Mouse (Mus musculus): ENCODE results near the gene Edn1. TPM values are rescaled to one million over a fixed set of nuclear protein-coding genes. Genes with fewer than 3 reads are reported as not detected.
A peak's percentile ranks its signal among the peaks of the same experiment; 100 is the strongest.

The Edn1 gene
- total and polyA plus RNA-seq, 3 experiments, result not detected

- H3K27me3 ChIP-seq (replicated peaks), result peaks cover 36% of the 10 kb centered on the region
- in situ Hi-C loops (cut with MboI; ENCODE audit: low pct_ligation_motif_present, low pct_unique_long_range_greater_than_20kb, low sequenced_read_pairs), result loop anchor here (5.0 to 10.0 kb wide), 4 partner anchors 97 to 657 kb away; no protein-coding TSS in a partner anchor
Observed at GRCm38 (mm10) chr13:42301961-42302861, 935 bp downstream of the Edn1 start.

GRCm38 (mm10) chr13:42303180-42303929 is 2.1 kb downstream of the Edn1 start:
- peaks cover 0 to 24% of the 10 kb centered on the region in 2 experiments; a peak in 2 of 4 replicates for H3K4me1 ChIP-seq (ENCODE audit: control insufficient read depth in 1 of 2, insufficient read depth in 2 of 2)
- no peaks in the 10 kb centered on the region for H3K9me3 ChIP-seq (replicated peaks; ENCODE audit: low read length)
- H3K36me3 ChIP-seq (replicated peaks in 1 of 2; ENCODE audit: control insufficient read depth in 1 of 2, insufficient read depth in 1 of 2, low read length in 1 of 2), result no peaks in the 10 kb centered on the region
- in situ Hi-C loops (cut with MboI; ENCODE audit: low pct_ligation_motif_present, low pct_unique_long_range_greater_than_20kb, low sequenced_read_pairs), result loop anchor here (5.0 to 10.0 kb wide), 4 partner anchors 99 to 659 kb away; no protein-coding TSS in a partner anchor
- H3K4me3 ChIP-seq (replicated peaks in 1 of 3; ENCODE audit: low read depth in 2 of 3, low read length in 2 of 3, poor library complexity in 1 of 3), result no peak overlapping the region
- TF ChIP-seq RAD21 (IDR thresholded peaks at IDR 0.05; ENCODE audit: low read depth, low read length) (peak; percentile 68), IRF4 (IDR thresholded peaks at IDR 0.05; ENCODE audit: low read depth, low read length) (no peak), CTCF (conservative IDR thresholded peaks at IDR 0.05 in 1 of 2, IDR thresholded peaks at IDR 0.05 in 1 of 2; ENCODE audit: low read depth in 2 of 2, low read length in 2 of 2) (peak in 1 of 2 experiments; percentile 60; a peak in 2 of 4 replicates), SMC3 (IDR thresholded peaks at IDR 0.05; ENCODE audit: low read depth, low read length) (peak; percentile 42)
- H3K27ac ChIP-seq (ENCODE audit: insufficient read depth, low read depth), result no peak overlapping the region
- dilution Hi-C loops (cut with MboI; ENCODE audit: extremely low pct_ligation_motif_present, extremely low pct_unique_long_range_greater_than_20kb, low sequenced_read_pairs), result no loop called here
- no peak for DNase-seq (ENCODE audit: extremely low read depth)
- no peak overlapping the region for H3K9ac ChIP-seq (ENCODE audit: insufficient read depth, low read depth)
- H3K27me3 ChIP-seq (replicated peaks), result peaks cover 38% of the 10 kb centered on the region
- H3K4me2 ChIP-seq (ENCODE audit: insufficient read depth, low read depth, poor library complexity, severe bottlenecking), result no peak overlapping the region
- no peaks in the 10 kb centered on the region for H3K79me2 ChIP-seq (replicated peaks; ENCODE audit: control insufficient read depth, extremely low read depth, insufficient read depth, poor library complexity, severe bottlenecking)

More at GRCm38 (mm10) chr13:42301961-42302861, 935 bp downstream of the Edn1 start:
- Histone ChIP-seq H3K4me3 (replicated peaks in 1 of 3; ENCODE audit: low read depth in 2 of 3, low read length in 2 of 3, poor library complexity in 1 of 3) (peak overlapping the region; percentile 22 to 46 (median 42)), H3K27ac (ENCODE audit: insufficient read depth, low read depth) (no peak overlapping the region), H3K9me3 (replicated peaks; ENCODE audit: low read length) (no peaks in the 10 kb centered on the region), H3K9ac (ENCODE audit: insufficient read depth, low read depth) (no peak overlapping the region), H3K36me3 (replicated peaks in 1 of 2; ENCODE audit: control insufficient read depth in 1 of 2, insufficient read depth in 1 of 2, low read length in 1 of 2) (no peaks in the 10 kb centered on the region), H3K4me2 (ENCODE audit: insufficient read depth, low read depth, poor library complexity, severe bottlenecking) (peak overlapping the region; percentile 96), H3K79me2 (replicated peaks; ENCODE audit: control insufficient read depth, extremely low read depth, insufficient read depth, poor library complexity, severe bottlenecking) (no peaks in the 10 kb centered on the region), H3K4me1 (ENCODE audit: control insufficient read depth in 1 of 2, insufficient read depth in 2 of 2) (peaks cover 0 to 24% of the 10 kb centered on the region in 2 experiments; a peak in 2 of 4 replicates)
- TF ChIP-seq TBP (conservative IDR thresholded peaks at IDR 0.05; ENCODE audit: low read depth, low read length) (no peak), RAD21 (IDR thresholded peaks at IDR 0.05; ENCODE audit: low read depth, low read length) (peak; percentile 71), UBTF (IDR thresholded peaks at IDR 0.05; ENCODE audit: low read depth, low read length) (0 out of 2 replicates have a peak, but pooled peaks have one; percentile 17), ETS1 (conservative IDR thresholded peaks at IDR 0.05; ENCODE audit: low read depth, low read length) (peak; percentile 20; the same call in 1 of the 2 replicates), BHLHE40 (IDR thresholded peaks at IDR 0.05; ENCODE audit: low read depth, low read length) (peak; percentile 74), SMC3 (IDR thresholded peaks at IDR 0.05; ENCODE audit: low read depth, low read length) (peak; percentile 50), EP300 (IDR thresholded peaks at IDR 0.05; ENCODE audit: low read length) (no peak), ZKSCAN1 (IDR thresholded peaks at IDR 0.05; ENCODE audit: borderline replicate concordance, low read depth, low read length) (no peak), MAFK (IDR thresholded peaks at IDR 0.05; ENCODE audit: insufficient replicate concordance, low read length) (no peak), MAX (IDR thresholded peaks at IDR 0.05; ENCODE audit: low read length) (peak; percentile 81), JUND (conservative IDR thresholded peaks at IDR 0.05; ENCODE audit: low read depth, low read length) (no peak), SIN3A (IDR thresholded peaks at IDR 0.05; ENCODE audit: low read length) (0 out of 2 replicates have a peak, but pooled peaks have one; percentile 14), CTCF (conservative IDR thresholded peaks at IDR 0.05 in 1 of 2, IDR thresholded peaks at IDR 0.05 in 1 of 2; ENCODE audit: low read depth in 2 of 2, low read length in 2 of 2) (peak in 1 of 2 experiments; percentile 63; a peak in 2 of 4 replicates), MXI1 (IDR thresholded peaks at IDR 0.05; ENCODE audit: low read depth, low read length) (peak; percentile 68)
- dilution Hi-C loops (cut with MboI; ENCODE audit: extremely low pct_ligation_motif_present, extremely low pct_unique_long_range_greater_than_20kb, low sequenced_read_pairs), result no loop called here
- DNase-seq (ENCODE audit: extremely low read depth), result peak; percentile 58
